Mouse (Mus musculus) cortical plate, adult 2 months (tissue): Measurements from ENCODE around the gene Helz2.

ENCODE experiments used
- CTCF ChIP-seq: fragments of 200-500 bp; IDR thresholded peaks from 2 replicates; pipeline ENCODE4 v1.5.1; 2011; ENCODE audit warnings: mild to moderate bottlenecking, control low read depth, low read length; ENCODE audit not compliant: insufficient read depth; ENCODE audit errors: extremely low read depth
- POLR2A ChIP-seq: fragments of 200-500 bp; IDR thresholded peaks from 2 replicates; pipeline ENCODE4 v1.6.1; 2011; ENCODE audit warnings: mild to moderate bottlenecking, low read length, control low read depth; ENCODE audit not compliant: insufficient read depth; ENCODE audit errors: extremely low read depth

- TF ChIP-seq CTCF (no peak), POLR2A (no peak)
Measured at GRCm38 (mm10) chr2:181216037-181216436, 25.8 kb downstream of the Helz2 start.
